Mouse (Mus musculus): ENCODE measurements around the gene Lifr.

DNA sequence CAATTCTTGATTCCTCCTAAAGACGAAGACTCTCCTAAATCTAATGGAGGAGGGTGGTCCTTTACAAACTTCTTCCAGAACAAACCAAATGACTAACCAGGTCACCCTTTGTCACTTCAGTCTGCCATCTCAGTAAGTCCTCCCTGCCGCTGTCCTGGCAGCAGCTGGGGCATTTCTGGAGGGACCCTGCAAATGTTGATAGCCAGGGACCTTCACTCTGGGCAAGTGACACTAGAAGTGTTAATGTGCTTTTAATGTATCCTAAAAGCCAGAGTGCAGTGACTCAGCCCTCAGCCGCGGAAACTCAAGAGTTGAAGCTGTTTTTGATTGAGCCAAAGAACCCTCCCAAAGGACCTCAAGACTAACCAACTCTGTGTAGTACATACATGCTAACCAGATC lies 100.7 kb downstream of the Lifr start:
- TF ChIP-seq CTCF (IDR thresholded peaks at IDR 0.05; ENCODE audit: borderline replicate concordance, control insufficient read depth, extremely low read depth, insufficient read depth, low read length, poor library complexity), result no peak
- TF ChIP-seq POLR2A (IDR thresholded peaks at IDR 0.05; ENCODE audit: control insufficient read depth, extremely low read depth, insufficient read depth, low read length, poor library complexity), result no peak

Data from thymus, adult 2 months (tissue).